8 mouse cellular contexts compared by ENCODE assay signal in the genomic region with DNA sequence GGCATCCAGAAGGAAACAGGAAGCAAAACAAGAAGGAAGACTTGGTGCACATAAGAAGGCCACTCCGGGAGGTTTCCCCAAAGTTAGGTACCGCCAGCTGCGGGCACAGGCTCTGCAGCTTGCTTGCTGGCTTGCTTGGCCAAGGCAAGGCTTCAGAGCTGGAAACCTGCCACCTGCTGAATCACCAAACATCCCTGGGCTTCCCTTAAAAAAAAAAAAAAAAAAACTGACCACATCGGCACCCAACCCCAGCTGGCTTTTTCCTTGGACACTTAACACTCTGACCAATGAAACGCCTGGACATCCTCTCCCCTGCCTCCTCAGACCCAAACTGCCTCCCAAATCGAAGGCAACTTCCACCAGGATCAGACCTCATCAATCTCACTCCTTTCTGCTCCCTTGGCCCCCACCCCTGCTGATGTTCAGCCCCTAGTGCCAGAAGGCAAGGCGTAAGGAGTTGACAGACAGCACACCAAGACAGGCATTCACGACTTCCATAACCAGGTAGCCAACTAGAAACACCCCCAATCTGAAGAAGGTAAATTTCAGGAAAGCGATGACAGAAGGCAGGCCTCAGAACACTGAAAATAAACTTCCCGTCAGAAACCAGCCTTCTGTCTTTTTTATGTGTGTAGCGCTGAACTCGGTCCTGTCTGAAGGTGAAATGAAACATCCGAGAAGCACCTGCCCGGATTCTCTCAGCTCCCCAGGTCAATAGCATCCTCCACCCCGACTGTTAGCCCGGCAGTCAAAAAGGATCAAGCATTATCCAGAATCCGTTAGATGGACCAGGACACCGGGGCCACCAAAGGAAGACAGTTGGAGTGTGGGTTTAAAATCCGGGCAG. TPM values are rescaled to one million over a fixed set of nuclear protein-coding genes. Genes with fewer than 3 reads are reported as not detected.
A peak's percentile ranks its signal among the peaks of the same experiment; 100 is the strongest.
DNase-seq lines count a peak whose midpoint lies in the region; ATAC-seq and TF ChIP-seq lines count a peak whose summit lies in the region.

No protein-coding gene starts in this region.

- peak overlapping the region; percentile 80 for H3K4me3 ChIP-seq in intestine, embryonic 15.5 days (replicated peaks)
- H3K4me3 ChIP-seq in limb, embryonic 14.5 days (replicated peaks; ENCODE audit: low read length), result peak overlapping the region; percentile 75
- peak overlapping the region; percentile 71 for H3K4me3 ChIP-seq in myocyte

- H3K27ac ChIP-seq in intestine, embryonic 15.5 days, result no peak overlapping the region
- H3K27ac ChIP-seq in limb, embryonic 14.5 days (replicated peaks; ENCODE audit: low read depth, low read length), result no peak overlapping the region

- no peak for TF ChIP-seq POLR2A in limb, embryonic 14.5 days (IDR thresholded peaks at IDR 0.05; ENCODE audit: borderline replicate concordance, extremely low read depth, insufficient read depth, insufficient read length)
- peak; percentile 31 for TF ChIP-seq POLR2A in myocyte (IDR thresholded peaks at IDR 0.05; ENCODE audit: insufficient read length, low read depth)

- peak overlapping the region; percentile 95 for H3K4me2 ChIP-seq in intestine, embryonic 15.5 days (replicated peaks)
- peak overlapping the region; percentile 64 for H3K4me2 ChIP-seq in limb, embryonic 14.5 days (replicated peaks; ENCODE audit: low read depth, low read length, severe bottlenecking)
- peak overlapping the region; percentile 99 for H3K4me2 ChIP-seq in myocyte (ENCODE audit: low read depth)

- ATAC-seq in intestine, embryonic 15.5 days, result no peak
- no peak for ATAC-seq in limb, embryonic 14.5 days (ENCODE audit: low FRiP score, low read depth)
- no peak for ATAC-seq in activated CD4-positive, CD25-positive, alpha-beta regulatory T cell, adult 4 months

- H3K9me3 ChIP-seq in intestine, embryonic 15.5 days, result no peaks in the 10 kb centered on the region
- no peaks in the 10 kb centered on the region for H3K9me3 ChIP-seq in limb, embryonic 14.5 days (ENCODE audit: control insufficient read depth, low read length)

- no peaks in the 10 kb centered on the region for H3K27me3 ChIP-seq in intestine, embryonic 15.5 days (replicated peaks)
- H3K27me3 ChIP-seq in limb, embryonic 14.5 days (ENCODE audit: control insufficient read depth, insufficient read depth, low read length), result no peaks in the 10 kb centered on the region
- H3K27me3 ChIP-seq in myocyte (ENCODE audit: control insufficient read depth, insufficient read depth, insufficient read length), result no peaks in the 10 kb centered on the region

- H3K4me1 ChIP-seq in intestine, embryonic 15.5 days (replicated peaks), result peaks cover 15% of the 10 kb centered on the region
- H3K4me1 ChIP-seq in limb, embryonic 14.5 days (ENCODE audit: control insufficient read depth, insufficient read depth, low read length), result peaks cover 9% of the 10 kb centered on the region

- no peak overlapping the region for H3ac ChIP-seq in myocyte (ENCODE audit: control insufficient read depth, insufficient read length)

- no peaks in the 10 kb centered on the region for H3K36me3 ChIP-seq in intestine, embryonic 15.5 days
- no peaks in the 10 kb centered on the region for H3K36me3 ChIP-seq in limb, embryonic 14.5 days (ENCODE audit: control insufficient read depth, insufficient read depth, low read length)
- no peaks in the 10 kb centered on the region for H3K36me3 ChIP-seq in myocyte (ENCODE audit: control insufficient read depth, insufficient read depth)

- DNase-seq in left cerebral cortex, adult 18-20 months (ENCODE audit: low spot score in 2 of 2), result peak; percentile 68 to 69
- no peak for DNase-seq in left cerebral cortex, adult 11 months (ENCODE audit: low spot score)
- DNase-seq in cerebellum, adult 9-10 months, result peak; percentile 67
- DNase-seq in gastrocnemius, postnatal 4 days (ENCODE audit: low spot score in 2 of 2), result peak; percentile 54 to 75
- peak; percentile 32 for DNase-seq in limb, embryonic 14.5 days (ENCODE audit: low spot score)

- peak overlapping the region; percentile 86 for H3K9ac ChIP-seq in intestine, embryonic 15.5 days
- H3K9ac ChIP-seq in limb, embryonic 14.5 days (ENCODE audit: low read depth, low read length, severe bottlenecking), result peak overlapping the region; percentile 75

- WGBS in intestine, embryonic 15.5 days, result 20% methylated on average over 19 of the region's 19 CpGs
- WGBS in limb, embryonic 14.5 days, result 21% methylated on average over 19 of the region's 19 CpGs

- peaks cover 16% of the 10 kb centered on the region for H3K79me2 ChIP-seq in myocyte (ENCODE audit: control insufficient read depth, insufficient read depth)

TF ChIP-seq in myocyte, 11 proteins besides CTCF, POLR2A, EP300 and RAD21:
- TF ChIP-seq MYOD1 (IDR thresholded peaks at IDR 0.05; ENCODE audit: control insufficient read depth in 1 of 3, insufficient read length in 2 of 3, low read depth in 2 of 3), result peak in 1 of 3 experiments; percentile 45
- no peak for TF ChIP-seq TCF3 (IDR thresholded peaks at IDR 0.05; ENCODE audit: insufficient read length, low read depth)
- peak in 2 of 3 experiments; percentile 23 to 63 for TF ChIP-seq MYOG (IDR thresholded peaks at IDR 0.05; ENCODE audit: control insufficient read depth in 1 of 3, insufficient read depth in 1 of 3, insufficient read length in 2 of 3, low read depth in 2 of 3)
- TF ChIP-seq TCF12 (IDR thresholded peaks at IDR 0.05; ENCODE audit: insufficient read depth, poor library complexity, severe bottlenecking), result peak; percentile 1
- no peak for TF ChIP-seq E2F4 (IDR thresholded peaks at IDR 0.05; ENCODE audit: insufficient read depth)

RNA-seq across cellular contexts. Expression of gene Sgms1, which starts 2.7 kb away (rescaled TPM):
- 10 to 100 TPM; 45.3 to 46.0 TPM for total RNA-seq in left cerebral cortex, adult 18-20 months (2021)
- total RNA-seq in gastrocnemius, postnatal 4 days (2021), result 10 to 100 TPM; 62.4 to 73.1 TPM
- 35.3 and 37.1 TPM in 2 replicates for polyA plus RNA-seq in intestine, embryonic 15.5 days (2015; fragmentation: Nextera tagmentation; extraction: Ambion mirVana)
- 20.4 and 20.8 TPM in 2 replicates for polyA plus RNA-seq in limb, embryonic 14.5 days (2012; rRNA removed)
- 33.9 and 36.8 TPM in 2 replicates for polyA plus RNA-seq in limb, embryonic 14.5 days (2014; fragmentation: Nextera tagmentation; extraction: Ambion mirVana)
- polyA plus RNA-seq in myocyte (2012; fragmentation: generic; extraction: Trizol), result 8.5 TPM
- 10 to 100 TPM; 37.6 to 52.4 TPM for polyA plus RNA-seq in activated CD4-positive, CD25-positive, alpha-beta regulatory T cell, adult 4 months (2017; shearing (Covaris generic))
